Mouse (Mus musculus) forebrain, embryonic 14.5 days (tissue): ENCODE data around the gene Ppp1r3c. TPM values are rescaled to one million over a fixed set of nuclear protein-coding genes. Genes with fewer than 3 reads are reported as not detected.

Source experiments
- polyA plus RNA-seq: library from polyadenylated mRNA; unstranded; fragments of >200 nt; fragmentation: Nextera tagmentation; extraction: Ambion mirVana; gene quantifications from 2 replicates; pipeline ENCODE4 v1.2.1, GENCODE M21; 2014

Gene Ppp1r3c
- polyA plus RNA-seq, 1 experiment from 2014 or later, result 8.9 TPM

Other genes with a start within 250 kb of the Ppp1r3c start
- gene Hectd2, start 182.0 kb downstream of the Ppp1r3c start, polyA plus RNA-seq, result 14.4 and 14.5 TPM in 2 replicates
- gene Tnks2, start 97.6 kb upstream of the Ppp1r3c start, polyA plus RNA-seq, result 50.0 and 50.7 TPM in 2 replicates
- gene Fgfbp3, start 183.0 kb upstream of the Ppp1r3c start, polyA plus RNA-seq, result 21.4 and 22.0 TPM in 2 replicates
- gene Btaf1, start 189.4 kb upstream of the Ppp1r3c start, polyA plus RNA-seq, result 11.4 and 13.4 TPM in 2 replicates